8 mouse cellular contexts compared by ENCODE assay signal in the genomic region with DNA sequence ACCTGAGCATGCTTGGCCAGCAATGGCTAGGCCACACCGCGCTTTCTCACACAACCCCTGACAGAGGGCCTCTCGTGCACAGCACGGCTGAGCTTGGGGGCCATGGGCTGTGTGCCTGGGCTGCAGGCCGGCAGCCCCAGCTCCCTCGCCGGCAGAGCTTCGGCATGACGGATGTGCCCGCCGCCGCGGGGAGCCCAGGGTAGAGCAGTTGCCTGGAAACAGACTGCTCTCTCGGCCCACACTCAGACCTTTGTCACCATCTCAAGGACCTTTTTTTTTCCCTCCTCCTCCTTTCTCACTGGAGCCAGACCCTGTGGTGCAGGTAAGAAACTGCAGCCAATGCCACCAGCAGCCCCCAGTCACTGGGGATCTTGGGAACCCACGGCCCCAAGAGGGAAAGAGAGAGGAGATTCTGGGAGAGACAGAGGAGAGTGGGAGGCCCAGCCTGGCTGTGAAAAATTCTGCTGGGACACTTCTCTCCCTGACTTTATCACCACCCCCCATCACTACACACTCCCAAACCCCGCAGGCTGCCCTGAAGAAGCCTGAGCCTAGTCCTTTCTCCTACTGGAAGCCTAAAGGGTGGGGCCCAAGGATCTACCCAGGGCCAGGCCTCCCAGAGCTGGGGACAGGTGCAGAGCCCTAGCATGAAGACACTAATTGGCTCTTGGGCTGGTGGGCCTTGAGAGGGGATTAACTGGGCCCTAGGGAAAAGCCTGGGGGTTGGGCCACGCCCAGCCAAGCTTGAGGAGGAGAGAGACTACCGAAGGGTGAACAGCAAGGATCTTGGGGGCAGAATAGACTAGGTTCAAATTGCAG. TPM values are rescaled to one million over a fixed set of nuclear protein-coding genes. Genes with fewer than 3 reads are reported as not detected.
DNase-seq lines count a peak whose midpoint lies in the region; ATAC-seq lines count a peak whose summit lies in the region.

No protein-coding gene starts in this region.

- no peaks in the 10 kb centered on the region for H3K9me3 ChIP-seq in embryonic facial prominence, embryonic 14.5 days (ENCODE audit: control insufficient read depth, low read length)
- H3K9me3 ChIP-seq in liver, embryonic 12.5 days (replicated peaks) = no peaks in the 10 kb centered on the region
- H3K9me3 ChIP-seq in stomach, embryonic 16.5 days (replicated peaks; ENCODE audit: control insufficient read depth, low read length) = no peaks in the 10 kb centered on the region

- ATAC-seq in cerebellum, adult (ENCODE audit: insufficient number of reproducible peaks, low FRiP score, low TSS enrichment) = peak; percentile 38
- peak; percentile 81 for ATAC-seq in embryonic facial prominence, embryonic 14.5 days (ENCODE audit: low read depth)
- 0 out of 2 replicates have a peak, but pooled peaks have one; percentile 46 for ATAC-seq in liver, embryonic 12.5 days
- peak; percentile 48; the same call in 1 of the 2 replicates for ATAC-seq in stomach, embryonic 16.5 days (ENCODE audit: insufficient read depth, low FRiP score)

- no peaks in the 10 kb centered on the region for H3K27me3 ChIP-seq in embryonic facial prominence, embryonic 14.5 days (replicated peaks; ENCODE audit: control insufficient read depth, insufficient read depth, low read length)
- H3K27me3 ChIP-seq in liver, embryonic 12.5 days (replicated peaks) = no peaks in the 10 kb centered on the region
- H3K27me3 ChIP-seq in stomach, embryonic 16.5 days (ENCODE audit: control insufficient read depth, insufficient read depth, low read length) = no peaks in the 10 kb centered on the region

- no peak overlapping the region for H3K4me2 ChIP-seq in embryonic facial prominence, embryonic 14.5 days (ENCODE audit: low read depth, low read length)
- H3K4me2 ChIP-seq in liver, embryonic 12.5 days = peak overlapping the region; percentile 33
- H3K4me2 ChIP-seq in stomach, embryonic 16.5 days (ENCODE audit: low read depth, low read length) = no peak overlapping the region

- no peaks in the 10 kb centered on the region for H3K36me3 ChIP-seq in embryonic facial prominence, embryonic 14.5 days (ENCODE audit: control insufficient read depth, insufficient read depth, low read length)
- H3K36me3 ChIP-seq in liver, embryonic 12.5 days = no peaks in the 10 kb centered on the region
- no peaks in the 10 kb centered on the region for H3K36me3 ChIP-seq in stomach, embryonic 16.5 days (ENCODE audit: control insufficient read depth, insufficient read depth, low read length)

- no peaks in the 10 kb centered on the region for H3K4me1 ChIP-seq in embryonic facial prominence, embryonic 14.5 days (ENCODE audit: control insufficient read depth, insufficient read depth, low read length)
- H3K4me1 ChIP-seq in liver, embryonic 12.5 days = peaks cover 88% of the 10 kb centered on the region
- peaks cover 17% of the 10 kb centered on the region for H3K4me1 ChIP-seq in stomach, embryonic 16.5 days (ENCODE audit: control insufficient read depth, insufficient read depth, low read length)

- DNase-seq in left cerebral cortex, postnatal 4 days = peak; percentile 79
- no peak for DNase-seq in left cerebral cortex, adult 11 months (ENCODE audit: low spot score)
- peak; percentile 67 for DNase-seq in embryonic facial prominence, embryonic 14.5 days (ENCODE audit: low spot score)
- no peak for DNase-seq in left cerebral cortex, adult 9 months (ENCODE audit: low spot score in 2 of 2)
- DNase-seq in spleen, adult 12 weeks (ENCODE audit: low spot score) = no peak

- intact Hi-C loops in left cerebral cortex, postnatal 4 days (cut with DNase I) = no loop called here

- H3K9ac ChIP-seq in embryonic facial prominence, embryonic 14.5 days (ENCODE audit: low read depth, low read length) = 0 out of 2 replicates have a peak overlapping the region, but pooled peaks have one; percentile 5
- peak overlapping the region; percentile 42 for H3K9ac ChIP-seq in liver, embryonic 12.5 days
- H3K9ac ChIP-seq in stomach, embryonic 16.5 days (ENCODE audit: low read length) = peak overlapping the region; percentile 36; the same call in 1 of the 2 replicates

- H3K27ac ChIP-seq in embryonic facial prominence, embryonic 14.5 days (replicated peaks; ENCODE audit: low read depth, low read length) = no peak overlapping the region
- H3K27ac ChIP-seq in liver, embryonic 12.5 days = peak overlapping the region; percentile 46
- no peak overlapping the region for H3K27ac ChIP-seq in stomach, embryonic 16.5 days (ENCODE audit: low read length)

- WGBS in embryonic facial prominence, embryonic 14.5 days = 19% methylated on average over 11 of the region's 18 CpGs
- WGBS in liver, embryonic 12.5 days (ENCODE audit: insufficient replicate concordance) = 42% methylated on average over 18 of the region's 18 CpGs
- 24% methylated on average over 18 of the region's 18 CpGs for WGBS in stomach, embryonic 16.5 days

- no peak overlapping the region for H3K4me3 ChIP-seq in embryonic facial prominence, embryonic 14.5 days (ENCODE audit: low read depth, low read length)
- H3K4me3 ChIP-seq in liver, embryonic 12.5 days = no peak overlapping the region
- H3K4me3 ChIP-seq in stomach, embryonic 16.5 days (replicated peaks; ENCODE audit: low read length) = no peak overlapping the region

RNA-seq across cellular contexts. Expression of gene 4930404H24Rik, which starts 16.8 kb away (rescaled TPM):
- total RNA-seq in left cerebral cortex, postnatal 4 days (2021) = not detected
- polyA plus RNA-seq in embryonic facial prominence, embryonic 14.5 days (2014; fragmentation: Nextera tagmentation; extraction: Ambion mirVana) = not detected in 2 replicates
- not detected in 2 replicates for polyA plus RNA-seq in liver, embryonic 12.5 days (2016; fragmentation: Nextera tagmentation; extraction: Ambion mirVana)
- not detected in 2 replicates for polyA plus RNA-seq in stomach, embryonic 16.5 days (2015; fragmentation: Nextera tagmentation; extraction: Ambion mirVana)

RNA-seq across cellular contexts. Expression of gene Nol4l, which starts 20.4 kb away (rescaled TPM):
- total RNA-seq in left cerebral cortex, postnatal 4 days (2021) = 100 to 1,000 TPM; 111 to 122 TPM
- 11.6 and 12.9 TPM in 2 replicates for polyA plus RNA-seq in embryonic facial prominence, embryonic 14.5 days (2014; fragmentation: Nextera tagmentation; extraction: Ambion mirVana)
- polyA plus RNA-seq in liver, embryonic 12.5 days (2016; fragmentation: Nextera tagmentation; extraction: Ambion mirVana) = 9.3 and 9.8 TPM in 2 replicates
- 11.3 and 11.5 TPM in 2 replicates for polyA plus RNA-seq in stomach, embryonic 16.5 days (2015; fragmentation: Nextera tagmentation; extraction: Ambion mirVana)

Comparison
In these comparisons a context has a peak if more than half of its experiments do, and no peak if none do; other contexts are left out.
1. DNase-seq: peak in left cerebral cortex, postnatal 4 days (single experiment) and embryonic facial prominence, embryonic 14.5 days (single experiment); none in left cerebral cortex, adult 11 months (single experiment), left cerebral cortex, adult 9 months (0 of 2) and spleen, adult 12 weeks (single experiment).
2. Peak in every context shown above with its lines, with median percentiles within 50 percentile points of each other: ATAC-seq and H3K9ac ChIP-seq.